Mouse (Mus musculus): ENCODE data around the gene Cuedc2. TPM values are rescaled to one million over a fixed set of nuclear protein-coding genes. Genes with fewer than 3 reads are reported as not detected.

Gene Cuedc2
- total RNA-seq, 1 experiment = 75.1 TPM

DNA sequence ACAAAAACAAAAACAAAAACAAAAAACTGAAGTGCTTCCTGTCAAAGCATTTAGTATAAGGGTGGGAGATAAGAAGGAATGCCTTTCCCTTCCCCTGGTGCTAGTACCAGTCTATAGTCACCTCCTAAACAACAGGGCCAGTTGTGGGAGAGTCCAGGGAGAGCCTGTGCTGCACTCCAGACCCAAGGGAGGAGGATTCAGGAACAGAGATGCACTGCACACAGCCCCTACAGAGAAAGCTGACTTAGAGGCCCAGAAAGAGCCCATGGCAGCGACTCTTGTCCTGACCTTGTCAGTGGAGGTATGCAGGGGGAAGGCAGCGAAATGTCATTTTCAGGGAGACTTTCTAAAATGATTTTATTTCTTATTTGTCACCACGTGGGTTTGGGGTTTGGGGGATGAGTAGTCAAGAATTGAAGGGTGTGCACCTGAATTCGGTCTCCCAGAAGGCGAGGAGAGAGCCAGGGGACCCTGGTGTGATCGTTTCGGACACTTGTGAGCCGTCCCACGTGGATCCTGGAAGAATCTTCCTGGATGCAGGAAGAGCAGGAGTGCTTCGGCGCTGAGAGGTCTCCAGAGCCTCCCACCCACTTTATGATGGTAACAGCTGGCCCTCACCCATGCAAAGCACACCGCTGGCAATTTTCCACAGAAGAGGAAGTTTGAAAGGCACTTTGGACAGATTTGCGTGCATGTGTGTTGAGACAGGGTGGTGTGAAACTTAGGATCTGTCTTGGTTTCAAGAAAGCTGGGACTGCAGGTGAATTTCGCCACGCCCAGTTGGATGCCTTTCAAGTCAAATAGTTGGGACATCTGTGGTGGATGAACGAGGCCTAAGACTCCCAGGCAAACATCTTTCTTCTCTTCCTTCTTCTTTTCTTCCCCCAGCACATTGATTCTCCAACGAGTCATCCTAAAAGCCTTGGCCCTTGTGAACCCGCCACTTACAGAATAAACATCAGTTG lies 35.0 kb downstream of the Cuedc2 start:
- no peak for DNase-seq (ENCODE audit: low read depth, low spot score)
- Histone ChIP-seq H3K9me3 (ENCODE audit: control insufficient read depth, insufficient read depth, low read depth, low read length) (no peaks in the 10 kb centered on the region), H3K4me3 (ENCODE audit: insufficient read depth in 1 of 2, low read depth in 1 of 2, low read length in 2 of 2, poor library complexity in 1 of 2, severe bottlenecking in 1 of 2) (peak overlapping the region in 1 of 2 experiments; percentile 99; a peak in 1 of 4 replicates), H3K4me1 (ENCODE audit: control insufficient read depth in 2 of 2, insufficient read depth in 2 of 2, low read length in 2 of 2, poor library complexity in 1 of 2) (peaks cover 0 to 15% of the 10 kb centered on the region in 2 experiments; a peak in 1 of 4 replicates), H3K27ac (ENCODE audit: insufficient read depth, low read depth, low read length, poor library complexity, severe bottlenecking) (no peak overlapping the region), H3K36me3 (ENCODE audit: control insufficient read depth, insufficient read depth, low read length, poor library complexity, severe bottlenecking) (peaks cover 4% of the 10 kb centered on the region; the same call in 1 of the 2 replicates), H3K9ac (ENCODE audit: insufficient read depth, low read depth, low read length, poor library complexity, severe bottlenecking) (no peak overlapping the region)
- in situ Hi-C loops (cut with MboI; ENCODE audit: low sequenced_read_pairs in 2 of 2, unreplicated experiment in 2 of 2) = no loop called here
- TF ChIP-seq CHD2 (IDR thresholded peaks at IDR 0.05; ENCODE audit: low read depth, low read length) (no peak), ZNF384 (IDR thresholded peaks at IDR 0.05; ENCODE audit: low read depth, low read length) (no peak), HCFC1 (IDR thresholded peaks at IDR 0.05; ENCODE audit: borderline replicate concordance, insufficient read depth, low read length) (no peak), MAFK (IDR thresholded peaks at IDR 0.05; ENCODE audit: insufficient read depth, low read depth, low read length) (no peak), ZC3H11A (IDR thresholded peaks at IDR 0.05; ENCODE audit: borderline replicate concordance, low read depth, low read length) (no peak)

DNA sequence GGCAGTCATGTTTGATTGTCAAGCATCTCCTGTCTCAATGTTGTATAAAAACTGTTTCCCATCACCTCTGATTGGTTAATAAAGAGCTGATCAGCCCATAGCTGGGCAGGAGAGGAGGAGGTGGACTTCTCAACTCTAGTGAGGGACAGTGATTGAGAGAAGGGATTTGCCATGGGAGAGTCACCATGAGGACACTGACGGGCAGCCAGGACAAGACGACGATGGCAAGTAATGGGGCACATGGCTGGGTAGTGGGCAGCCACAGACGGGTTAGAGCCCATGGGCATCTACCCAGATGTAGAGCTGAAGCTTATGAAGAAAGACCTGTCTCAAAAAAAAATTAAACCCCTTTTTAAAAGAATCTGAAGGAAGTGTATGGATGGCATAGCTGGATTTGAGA lies 36.0 kb downstream of the Cuedc2 start:
- Histone ChIP-seq H3K4me3 (ENCODE audit: insufficient read depth in 1 of 2, low read depth in 1 of 2, low read length in 2 of 2, poor library complexity in 1 of 2, severe bottlenecking in 1 of 2) (no peak overlapping the region), H3K36me3 (ENCODE audit: control insufficient read depth, insufficient read depth, low read length, poor library complexity, severe bottlenecking) (peaks cover 4% of the 10 kb centered on the region; the same call in 1 of the 2 replicates), H3K4me1 (ENCODE audit: control insufficient read depth in 2 of 2, insufficient read depth in 2 of 2, low read length in 2 of 2, poor library complexity in 1 of 2) (peaks cover 0 to 7% of the 10 kb centered on the region in 2 experiments; a peak in 1 of 4 replicates), H3K27ac (ENCODE audit: insufficient read depth, low read depth, low read length, poor library complexity, severe bottlenecking) (no peak overlapping the region), H3K9ac (ENCODE audit: insufficient read depth, low read depth, low read length, poor library complexity, severe bottlenecking) (no peak overlapping the region), H3K9me3 (ENCODE audit: control insufficient read depth, insufficient read depth, low read depth, low read length) (no peaks in the 10 kb centered on the region)
- TF ChIP-seq ZC3H11A (IDR thresholded peaks at IDR 0.05; ENCODE audit: borderline replicate concordance, low read depth, low read length) = no peak
- TF ChIP-seq MAFK (IDR thresholded peaks at IDR 0.05; ENCODE audit: insufficient read depth, low read depth, low read length) = no peak
- no peak for TF ChIP-seq CHD2 (IDR thresholded peaks at IDR 0.05; ENCODE audit: low read depth, low read length)
- TF ChIP-seq ZNF384 (IDR thresholded peaks at IDR 0.05; ENCODE audit: low read depth, low read length) = no peak
- TF ChIP-seq HCFC1 (IDR thresholded peaks at IDR 0.05; ENCODE audit: borderline replicate concordance, insufficient read depth, low read length) = no peak
- no peak for DNase-seq (ENCODE audit: low read depth, low spot score)
- in situ Hi-C loops (cut with MboI; ENCODE audit: low sequenced_read_pairs in 2 of 2, unreplicated experiment in 2 of 2) = no loop called here

GRCm38 (mm10) chr19:46300294-46301045 lies 38.0 kb downstream of the Cuedc2 start:
- TF ChIP-seq MAFK (IDR thresholded peaks at IDR 0.05; ENCODE audit: insufficient read depth, low read depth, low read length) = no peak
- no peak for DNase-seq (ENCODE audit: low read depth, low spot score)
- H3K4me1 ChIP-seq (ENCODE audit: control insufficient read depth in 2 of 2, insufficient read depth in 2 of 2, low read length in 2 of 2, poor library complexity in 1 of 2) = peaks cover 0 to 6% of the 10 kb centered on the region in 2 experiments; a peak in 1 of 4 replicates
- H3K4me3 ChIP-seq (ENCODE audit: insufficient read depth in 1 of 2, low read depth in 1 of 2, low read length in 2 of 2, poor library complexity in 1 of 2, severe bottlenecking in 1 of 2) = no peak overlapping the region
- no peaks in the 10 kb centered on the region for H3K9me3 ChIP-seq (ENCODE audit: control insufficient read depth, insufficient read depth, low read depth, low read length)
- H3K9ac ChIP-seq (ENCODE audit: insufficient read depth, low read depth, low read length, poor library complexity, severe bottlenecking) = no peak overlapping the region
- no peak overlapping the region for H3K27ac ChIP-seq (ENCODE audit: insufficient read depth, low read depth, low read length, poor library complexity, severe bottlenecking)
- in situ Hi-C loops (cut with MboI; ENCODE audit: low sequenced_read_pairs in 2 of 2, unreplicated experiment in 2 of 2) = no loop called here
- H3K36me3 ChIP-seq (ENCODE audit: control insufficient read depth, insufficient read depth, low read length, poor library complexity, severe bottlenecking) = no peaks in the 10 kb centered on the region

- no peak for DNase-seq (ENCODE audit: low read depth, low spot score)
- Histone ChIP-seq H3K4me3 (ENCODE audit: insufficient read depth in 1 of 2, low read depth in 1 of 2, low read length in 2 of 2, poor library complexity in 1 of 2, severe bottlenecking in 1 of 2) (no peak overlapping the region), H3K36me3 (ENCODE audit: control insufficient read depth, insufficient read depth, low read length, poor library complexity, severe bottlenecking) (no peaks in the 10 kb centered on the region), H3K9ac (ENCODE audit: insufficient read depth, low read depth, low read length, poor library complexity, severe bottlenecking) (no peak overlapping the region), H3K9me3 (ENCODE audit: control insufficient read depth, insufficient read depth, low read depth, low read length) (no peaks in the 10 kb centered on the region), H3K27ac (ENCODE audit: insufficient read depth, low read depth, low read length, poor library complexity, severe bottlenecking) (no peak overlapping the region), H3K4me1 (ENCODE audit: control insufficient read depth in 2 of 2, insufficient read depth in 2 of 2, low read length in 2 of 2, poor library complexity in 1 of 2) (no peaks in the 10 kb centered on the region)
- in situ Hi-C loops (cut with MboI; ENCODE audit: low sequenced_read_pairs in 2 of 2, unreplicated experiment in 2 of 2) = no loop called here
- TF ChIP-seq ZC3H11A (IDR thresholded peaks at IDR 0.05; ENCODE audit: borderline replicate concordance, low read depth, low read length) = no peak
- no peak for TF ChIP-seq CHD2 (IDR thresholded peaks at IDR 0.05; ENCODE audit: low read depth, low read length)
- TF ChIP-seq MAFK (IDR thresholded peaks at IDR 0.05; ENCODE audit: insufficient read depth, low read depth, low read length) = no peak
- TF ChIP-seq ZNF384 (IDR thresholded peaks at IDR 0.05; ENCODE audit: low read depth, low read length) = no peak
- TF ChIP-seq HCFC1 (IDR thresholded peaks at IDR 0.05; ENCODE audit: borderline replicate concordance, insufficient read depth, low read length) = no peak
These were observed 41.6 kb downstream of the Cuedc2 start for GRCm38 (mm10) chr19:46296938-46297337.
